Mouse (Mus musculus) erythroblast, adult 5-6 weeks (primary cell): Measurements from ENCODE around the gene Phactr1. TPM values are rescaled to one million over a fixed set of nuclear protein-coding genes. Genes with fewer than 3 reads are reported as not detected.

ENCODE experiments used
- ATAC-seq: replicated peaks from 2 replicates; pipeline ENCODE4 v1.8.0; 2016; ENCODE audit warnings: moderate number of reproducible peaks, mild to moderate bottlenecking, moderate TSS enrichment, inconsistent platforms; ENCODE audit not compliant: poor library complexity, low FRiP score, severe bottlenecking
- total RNA-seq, 2 experiments: library from RNA; stranded (forward) in 1 of 2; stranded (reverse) in 1 of 2; fragments of 150-400 nt in 1 of 2; fragments of 200-764, 138-1000 nt in 1 of 2; gene quantifications; 2 replicates each; pipeline versions ENCODE4 v1.2.3 to v1.2.4; 2015 to 2017; ENCODE audit warnings: low replicate concordance in 2 of 2

Phactr1 gene
- total RNA-seq, 2 experiments from 2014 or later, result not detected

DNA sequence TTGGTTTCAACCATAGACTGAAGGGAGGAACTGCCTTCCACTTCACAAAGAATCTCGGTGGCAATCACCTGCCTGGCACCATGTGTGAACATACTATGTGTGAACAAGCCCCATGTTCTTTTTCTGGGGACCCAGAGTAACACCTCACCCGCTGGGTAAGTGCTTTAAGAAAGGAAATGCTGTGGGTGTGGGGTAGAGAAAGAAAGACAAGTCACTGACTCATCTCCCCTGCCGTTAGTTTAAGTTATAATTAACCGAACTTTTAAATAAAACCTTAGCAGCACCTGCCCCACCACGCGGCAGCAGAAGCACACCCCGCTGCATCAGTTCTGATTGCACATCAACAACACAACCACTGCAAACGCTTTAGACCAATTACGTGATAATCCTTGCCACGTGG is 171.7 kb downstream of the Phactr1 start:
- no peak for ATAC-seq

DNA sequence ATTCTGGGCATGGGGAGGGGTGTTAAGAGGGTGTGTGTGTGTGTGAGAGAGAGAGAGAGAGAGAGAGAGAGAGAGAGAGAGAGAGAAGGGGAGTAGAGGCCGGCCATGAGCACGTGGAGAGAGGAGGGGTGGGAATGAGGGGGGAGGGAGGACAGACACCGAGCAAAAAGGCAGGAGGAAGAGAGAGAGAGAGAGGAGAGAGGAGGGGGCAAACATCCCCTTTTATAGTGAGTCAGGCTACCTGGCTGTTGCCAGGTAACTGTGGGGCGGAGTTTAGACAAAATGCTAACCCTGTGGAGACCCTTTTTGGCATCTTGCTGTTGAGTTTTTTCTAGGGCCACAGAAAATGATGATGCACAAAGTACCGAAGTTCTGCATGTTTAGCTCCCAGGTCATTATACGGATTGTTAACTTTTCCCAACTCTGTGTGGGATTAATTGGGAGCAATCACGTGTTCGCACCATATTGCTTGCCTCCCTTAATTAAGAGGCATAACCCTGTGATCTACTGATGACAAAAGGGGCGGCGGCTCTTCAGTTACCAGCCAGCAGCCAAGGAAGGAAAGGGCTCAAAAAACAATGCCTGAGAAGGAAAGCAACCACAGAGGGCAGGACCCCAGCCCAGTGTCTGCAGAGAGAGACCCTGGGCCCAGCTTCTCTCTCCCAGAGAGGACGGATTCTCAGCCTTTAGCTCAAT is 173.6 kb downstream of the Phactr1 start:
- no peak for ATAC-seq

- no peak for ATAC-seq
Measured at GRCm38 (mm10) chr13:42866162-42866941, 185.9 kb downstream of the Phactr1 start.

DNA sequence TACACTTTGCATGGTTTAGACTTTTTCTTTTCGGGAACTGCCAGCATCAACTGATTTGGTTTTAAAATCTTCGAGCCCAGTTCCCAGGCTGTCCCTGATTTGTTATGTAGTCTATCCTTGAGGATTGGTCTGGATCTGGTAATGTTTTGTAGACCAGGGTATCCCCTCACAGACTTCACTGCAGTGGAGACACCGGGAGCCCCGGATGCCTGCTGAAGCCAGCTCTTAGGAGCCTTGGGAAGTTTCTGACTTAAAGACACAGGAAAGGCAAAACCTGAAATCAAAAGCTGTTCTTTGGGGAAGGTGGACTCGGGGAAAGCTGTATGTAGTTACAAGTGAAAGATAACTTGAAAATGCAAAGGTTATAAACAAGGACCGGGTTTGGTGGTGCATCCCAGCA is 186.6 kb downstream of the Phactr1 start:
- ATAC-seq, result no peak

GRCm38 (mm10) chr13:42872125-42872524 is 191.7 kb downstream of the Phactr1 start:
- no peak for ATAC-seq

DNA sequence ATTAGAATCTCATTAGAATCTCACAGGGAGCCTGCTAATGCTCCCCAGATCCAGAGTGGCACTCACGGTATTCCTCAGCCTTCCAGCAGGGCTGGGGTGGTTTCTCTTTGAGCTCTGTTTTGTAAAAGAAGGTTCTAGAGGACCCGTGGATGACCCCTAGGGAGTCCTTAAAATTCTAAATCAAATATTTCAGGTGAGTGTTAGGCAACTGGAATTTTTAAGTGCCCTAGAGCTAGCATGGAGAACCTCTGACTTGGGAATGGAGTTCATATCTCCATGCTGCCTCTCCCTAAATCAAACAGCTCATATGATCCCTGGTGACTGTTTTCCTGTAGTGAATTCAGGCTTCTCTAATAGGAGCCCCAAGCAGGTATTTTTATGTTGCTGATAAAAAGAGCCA is 197.9 kb downstream of the Phactr1 start:
- ATAC-seq, result no peak

DNA sequence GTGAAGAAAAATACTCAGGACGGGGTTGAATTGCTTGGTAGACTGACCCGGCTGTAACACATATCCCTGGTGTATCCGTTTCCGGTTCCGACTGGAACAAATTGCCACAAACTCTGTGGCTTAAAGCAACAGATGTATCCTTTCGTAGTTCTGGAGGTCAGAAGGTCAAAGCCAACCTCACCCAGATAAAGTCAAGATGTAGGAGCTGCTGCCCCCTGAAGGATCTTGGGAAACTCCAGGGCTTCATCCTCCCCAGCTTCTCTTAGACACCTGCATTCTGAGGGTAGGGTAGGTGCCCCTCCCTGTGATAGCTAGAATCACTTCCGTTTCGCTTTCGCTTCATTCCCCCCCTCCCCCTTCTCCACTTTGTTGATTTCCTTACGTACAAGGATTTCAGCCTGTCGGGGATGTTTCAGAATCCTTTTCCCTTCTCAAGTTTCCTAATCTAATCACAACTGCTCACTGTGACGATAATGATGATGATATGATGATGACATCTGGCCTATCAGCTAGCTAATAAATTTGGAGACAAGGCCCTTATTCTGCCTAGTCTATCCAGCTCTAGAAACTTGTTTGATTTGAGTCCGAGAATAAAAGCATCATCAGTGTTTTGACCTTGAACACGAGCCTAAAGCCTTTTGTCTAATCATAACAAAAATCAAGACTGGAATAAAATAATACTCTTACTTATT is 203.8 kb downstream of the Phactr1 start:
- ATAC-seq, result no peak

- ATAC-seq, result no peak
Measured at GRCm38 (mm10) chr13:42884725-42885115, 204.3 kb downstream of the Phactr1 start.

- ATAC-seq, result no peak
Measured at GRCm38 (mm10) chr13:42887701-42888100, 207.3 kb downstream of the Phactr1 start.

GRCm38 (mm10) chr13:42889516-42890474 is 209.4 kb downstream of the Phactr1 start:
- ATAC-seq, result no peak

GRCm38 (mm10) chr13:42890651-42891050 is 210.2 kb downstream of the Phactr1 start:
- ATAC-seq, result no peak

DNA sequence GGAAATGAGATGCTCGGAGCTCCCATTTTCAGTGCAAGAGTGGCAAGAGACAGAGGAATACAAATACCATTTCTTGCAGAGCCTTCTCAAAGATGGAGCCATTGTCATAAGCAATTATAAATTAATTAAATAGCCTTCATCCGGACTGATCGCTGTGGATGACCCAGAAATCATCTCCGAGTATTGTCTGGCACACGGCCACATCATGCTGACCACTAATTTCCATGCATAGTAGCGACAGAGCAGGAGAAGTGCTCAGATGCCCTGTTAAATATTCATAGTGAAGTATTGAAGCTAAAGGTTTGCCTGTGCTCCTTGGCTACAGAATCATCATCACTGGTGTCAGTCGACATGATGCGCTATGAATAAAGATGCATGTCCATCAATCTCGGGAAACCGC is 213.6 kb downstream of the Phactr1 start:
- ATAC-seq, result no peak

GRCm38 (mm10) chr13:42894598-42894997 is 214.2 kb downstream of the Phactr1 start:
- ATAC-seq, result no peak

GRCm38 (mm10) chr13:42895980-42896379 is 215.6 kb downstream of the Phactr1 start:
- no peak for ATAC-seq

DNA sequence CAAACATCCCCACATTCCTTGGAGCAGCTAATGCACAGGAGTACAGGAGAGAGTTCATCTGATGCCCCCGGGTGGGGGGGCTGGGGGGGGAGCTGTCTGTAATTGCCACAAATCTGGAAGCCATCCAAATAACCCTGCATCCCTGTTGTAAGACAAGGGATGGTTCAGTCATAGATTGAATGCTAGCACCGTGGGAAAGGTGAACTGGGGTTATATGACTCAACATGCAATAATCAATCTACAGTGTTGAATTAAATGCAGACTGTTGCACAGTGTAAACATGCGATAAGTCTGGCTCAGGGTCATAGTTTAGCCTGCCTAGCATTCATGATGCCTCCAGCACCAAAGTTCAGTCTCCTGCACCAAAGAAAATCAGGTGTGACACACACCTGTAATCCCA is 219.2 kb downstream of the Phactr1 start:
- ATAC-seq, result no peak

DNA sequence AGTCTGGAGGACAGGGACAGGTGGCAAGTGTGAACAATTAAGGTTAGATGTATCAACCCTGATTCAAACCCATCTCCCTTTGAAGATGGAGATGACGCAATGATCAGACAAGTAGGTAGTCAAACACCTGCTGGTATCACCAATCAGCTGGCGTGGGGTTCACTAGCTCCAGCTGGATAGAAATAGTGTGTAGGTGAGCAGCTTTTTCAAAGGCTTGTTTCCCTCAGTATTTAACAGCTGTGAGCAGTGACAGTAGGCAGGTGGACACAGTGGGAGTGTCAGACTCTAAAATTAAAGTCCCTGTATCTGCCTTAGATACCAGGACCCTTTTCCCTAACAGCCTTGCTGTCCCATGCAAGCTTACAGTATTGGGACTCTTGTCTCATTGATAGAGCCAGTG is 221.4 kb downstream of the Phactr1 start:
- ATAC-seq, result no peak

DNA sequence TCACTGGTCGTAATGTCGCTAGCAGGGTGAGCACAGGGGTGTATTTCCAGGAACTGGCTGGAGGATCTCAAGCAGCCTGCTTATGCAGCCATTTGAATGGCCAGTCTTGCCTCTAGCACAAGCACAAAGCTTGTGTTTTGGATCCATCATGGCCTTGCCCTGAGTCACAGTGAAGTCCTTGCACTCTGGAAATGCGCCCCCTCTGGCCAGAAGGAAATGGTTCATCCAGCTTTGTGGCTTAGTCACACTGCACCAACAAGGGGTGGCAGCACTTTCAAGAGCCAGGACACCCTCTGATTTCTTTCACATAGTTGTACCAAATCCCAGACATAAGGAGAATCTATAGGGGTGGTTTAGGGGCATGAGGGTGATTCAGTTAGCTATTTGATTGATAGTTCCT is 222.4 kb downstream of the Phactr1 start:
- no peak for ATAC-seq

- ATAC-seq, result no peak
Measured at GRCm38 (mm10) chr13:42905818-42906217, 225.4 kb downstream of the Phactr1 start.

GRCm38 (mm10) chr13:42906990-42907389 is 226.6 kb downstream of the Phactr1 start:
- no peak for ATAC-seq

DNA sequence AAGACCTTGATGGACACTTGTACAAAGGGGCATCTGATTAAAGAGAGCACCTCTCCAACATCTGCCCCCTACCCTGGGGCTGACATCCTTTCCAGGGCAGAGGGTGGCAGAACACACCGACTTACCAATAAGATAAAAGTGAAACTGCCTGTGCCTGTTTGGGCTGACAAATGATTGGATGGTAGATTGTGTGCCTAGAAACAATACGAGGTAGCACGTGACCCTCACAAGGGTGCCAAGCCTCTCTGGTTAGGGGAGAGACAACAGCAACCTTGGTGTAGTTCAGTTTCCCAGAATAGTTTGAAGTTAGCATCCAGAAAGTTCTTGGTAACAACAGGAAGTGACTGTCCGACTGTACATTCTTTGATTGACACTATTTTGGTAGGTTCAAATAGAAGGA is 234.7 kb downstream of the Phactr1 start:
- ATAC-seq, result no peak
